Mouse (Mus musculus): Measurements from ENCODE around the gene Gm20388. TPM values are rescaled to one million over a fixed set of nuclear protein-coding genes. Genes with fewer than 3 reads are reported as not detected.

The Gm20388 gene
- polyA plus RNA-seq, 1 experiment from 2014 or later: not detected

GRCm38 (mm10) chr8:122810376-122810775, 2899.7 kb downstream of the Gm20388 start:
- Histone ChIP-seq H3K4me2 (replicated peaks) (no peak overlapping the region), H3K4me3 (no peak overlapping the region), H3K9me3 (no peaks in the 10 kb centered on the region), H3K27ac (no peak overlapping the region), H3K36me3 (peaks cover 24% of the 10 kb centered on the region), H3K27me3 (no peaks in the 10 kb centered on the region), H3K9ac (no peak overlapping the region), H3K4me1 (no peaks in the 10 kb centered on the region)
- no peak for ATAC-seq (ENCODE audit: insufficient number of reproducible peaks, insufficient read depth, low FRiP score, low TSS enrichment)
- 88% methylated on average over 8 of the region's 8 CpGs for WGBS

DNA sequence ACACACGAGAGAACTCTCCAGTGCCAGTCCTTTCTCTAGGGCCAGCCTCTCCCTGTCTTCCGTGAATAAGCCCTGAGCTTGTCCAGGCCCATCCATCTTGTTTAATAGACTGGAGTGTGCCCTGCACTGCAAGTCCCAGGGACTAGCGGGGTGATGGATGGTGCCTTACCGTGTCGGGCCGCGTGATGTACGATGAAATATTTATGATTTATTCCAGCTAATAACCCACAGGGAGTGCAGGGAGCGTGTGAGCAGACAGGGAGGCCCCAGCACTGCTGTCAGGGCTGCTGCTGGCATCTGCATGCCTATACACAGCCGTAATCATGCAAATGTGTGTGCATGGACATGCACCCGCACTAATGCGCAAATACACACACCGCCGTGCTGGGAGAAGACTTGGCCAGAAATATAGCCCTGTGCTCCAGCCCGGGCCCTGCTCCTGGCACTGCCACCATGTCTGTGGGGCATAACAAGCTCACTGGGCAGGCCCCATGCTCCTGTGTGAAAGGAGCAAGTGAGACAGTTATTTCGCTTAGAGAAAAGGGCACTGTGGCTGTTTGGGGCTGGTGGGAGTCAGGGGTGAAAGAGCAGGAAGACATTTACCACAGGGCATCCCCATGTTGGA, 2901.3 kb downstream of the Gm20388 start:
- no peaks in the 10 kb centered on the region for H3K9me3 ChIP-seq
- H3K27ac ChIP-seq: no peak overlapping the region
- no peak overlapping the region for H3K4me3 ChIP-seq
- no peaks in the 10 kb centered on the region for H3K27me3 ChIP-seq
- no peak for ATAC-seq (ENCODE audit: insufficient number of reproducible peaks, insufficient read depth, low FRiP score, low TSS enrichment)
- 92% methylated on average over 16 of the region's 16 CpGs for WGBS
- peaks cover 28% of the 10 kb centered on the region for H3K36me3 ChIP-seq
- no peak overlapping the region for H3K9ac ChIP-seq
- no peaks in the 10 kb centered on the region for H3K4me1 ChIP-seq
- no peak overlapping the region for H3K4me2 ChIP-seq (replicated peaks)

- Histone ChIP-seq H3K4me2 (replicated peaks) (no peak overlapping the region), H3K4me3 (no peak overlapping the region), H3K9ac (no peak overlapping the region), H3K36me3 (peaks cover 35% of the 10 kb centered on the region), H3K27me3 (no peaks in the 10 kb centered on the region), H3K4me1 (peaks cover 2% of the 10 kb centered on the region), H3K9me3 (no peaks in the 10 kb centered on the region), H3K27ac (no peak overlapping the region)
- 0 out of 2 replicates have a peak, but pooled peaks have one; percentile 16 for ATAC-seq (ENCODE audit: insufficient number of reproducible peaks, insufficient read depth, low FRiP score, low TSS enrichment)
- WGBS: 67% methylated on average over 14 of the region's 14 CpGs
Observed at GRCm38 (mm10) chr8:122812610-122813250, 2902.1 kb downstream of the Gm20388 start.

DNA sequence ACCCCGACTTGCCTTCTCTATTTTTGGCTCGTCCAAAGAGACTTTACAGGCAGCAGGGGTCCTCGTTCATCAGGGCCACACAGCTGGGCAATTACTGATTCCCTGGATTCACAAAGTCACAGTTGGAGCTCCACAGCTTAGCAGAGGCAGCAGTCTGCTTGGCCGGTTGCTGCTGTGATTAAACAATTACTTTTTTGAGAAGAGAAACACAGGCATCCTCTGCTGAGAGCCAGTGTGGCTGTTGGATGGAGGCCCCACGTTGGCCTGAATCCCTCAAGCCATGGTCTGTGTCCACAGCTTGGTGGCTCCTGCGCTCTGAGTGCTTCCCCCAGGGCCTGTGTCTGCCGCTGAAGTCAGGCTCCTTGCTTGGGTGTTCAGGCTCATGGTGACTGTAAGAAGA, 2904.0 kb downstream of the Gm20388 start:
- no peak overlapping the region for H3K4me3 ChIP-seq
- H3K9ac ChIP-seq: no peak overlapping the region
- H3K9me3 ChIP-seq: no peaks in the 10 kb centered on the region
- 24% methylated on average over 7 of the region's 7 CpGs for WGBS
- peaks cover 5% of the 10 kb centered on the region for H3K4me1 ChIP-seq
- no peaks in the 10 kb centered on the region for H3K27me3 ChIP-seq
- ATAC-seq (ENCODE audit: insufficient number of reproducible peaks, insufficient read depth, low FRiP score, low TSS enrichment): no peak
- H3K4me2 ChIP-seq (replicated peaks): no peak overlapping the region
- H3K27ac ChIP-seq: no peak overlapping the region
- peaks cover 35% of the 10 kb centered on the region for H3K36me3 ChIP-seq

GRCm38 (mm10) chr8:122816965-122817364, 2906.3 kb downstream of the Gm20388 start:
- Histone ChIP-seq H3K4me1 (peaks cover 5% of the 10 kb centered on the region), H3K9ac (no peak overlapping the region), H3K27ac (no peak overlapping the region), H3K4me3 (no peak overlapping the region), H3K36me3 (peaks cover 30% of the 10 kb centered on the region), H3K27me3 (no peaks in the 10 kb centered on the region), H3K9me3 (no peaks in the 10 kb centered on the region), H3K4me2 (replicated peaks) (no peak overlapping the region)
- WGBS: 89% methylated on average over 6 of the region's 6 CpGs
- no peak for ATAC-seq (ENCODE audit: insufficient number of reproducible peaks, insufficient read depth, low FRiP score, low TSS enrichment)

DNA sequence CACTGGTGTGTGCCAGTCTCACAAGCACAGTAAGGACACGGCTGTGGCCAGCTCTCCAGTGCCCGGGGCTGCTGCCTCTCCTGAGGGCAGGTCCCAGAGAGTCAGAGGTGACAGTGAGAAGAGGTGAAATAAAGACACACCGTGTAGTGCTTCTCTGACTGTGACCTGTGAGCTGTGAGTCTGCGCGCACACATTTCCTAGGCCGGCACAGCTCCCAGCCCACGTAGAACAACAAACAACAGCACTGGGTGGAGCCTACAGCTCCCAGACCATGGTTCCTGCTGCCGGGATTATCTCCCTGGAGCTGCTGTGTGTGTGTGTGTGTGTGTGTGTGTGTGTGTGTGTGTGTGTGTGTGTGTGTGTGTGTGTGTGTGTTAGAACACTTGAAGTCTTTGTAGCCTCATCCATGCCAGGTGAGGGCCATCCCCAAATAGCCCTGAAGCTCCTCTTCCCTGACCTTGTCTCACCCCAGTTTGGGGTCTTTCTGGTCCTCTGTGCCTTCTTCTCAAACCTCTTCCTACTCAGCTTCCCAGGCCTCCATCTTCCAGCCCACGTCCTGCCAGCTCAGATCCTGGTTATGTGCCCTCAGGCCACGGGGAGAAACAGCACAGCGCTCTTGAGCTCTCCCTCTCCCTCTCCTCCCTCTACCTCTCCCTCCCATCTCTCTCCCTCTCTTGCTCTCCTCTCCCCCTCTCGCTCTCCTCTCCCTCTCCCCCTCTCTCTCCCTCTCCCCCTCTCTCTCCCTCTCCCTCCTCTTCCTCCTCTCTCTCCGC, 2907.3 kb downstream of the Gm20388 start:
- no peak overlapping the region for H3K27ac ChIP-seq

DNA sequence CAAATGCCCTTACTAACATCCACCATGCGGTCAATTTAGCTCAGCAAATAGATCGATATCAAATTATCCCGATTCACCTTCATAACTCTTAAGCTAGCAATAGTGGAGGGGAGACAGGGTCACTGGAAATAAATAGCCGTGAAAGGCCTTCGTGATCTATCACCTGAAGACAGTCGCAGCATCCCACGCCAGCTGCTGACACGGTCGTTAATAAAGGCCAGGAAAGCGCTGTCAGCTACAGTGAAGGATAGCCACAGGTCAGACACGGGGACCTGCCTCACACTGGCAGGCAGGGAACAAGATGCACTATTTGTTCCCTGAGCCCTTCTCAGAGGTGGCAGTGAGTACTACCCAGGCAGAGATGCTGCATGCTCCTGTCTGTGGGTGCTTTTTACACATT, 2909.1 kb downstream of the Gm20388 start:
- H3K4me1 ChIP-seq: peaks cover 11% of the 10 kb centered on the region
- H3K9ac ChIP-seq: no peak overlapping the region
- ATAC-seq (ENCODE audit: insufficient number of reproducible peaks, insufficient read depth, low FRiP score, low TSS enrichment): no peak
- no peaks in the 10 kb centered on the region for H3K27me3 ChIP-seq
- no peak overlapping the region for H3K27ac ChIP-seq
- peaks cover 17% of the 10 kb centered on the region for H3K36me3 ChIP-seq
- WGBS: 72% methylated on average over 11 of the region's 11 CpGs
- no peak overlapping the region for H3K4me2 ChIP-seq (replicated peaks)
- no peaks in the 10 kb centered on the region for H3K9me3 ChIP-seq
- no peak overlapping the region for H3K4me3 ChIP-seq

More for the DNA sequence above, 2907.3 kb downstream of the Gm20388 start:
- H3K9ac ChIP-seq: 0 out of 2 replicates have a peak overlapping the region, but pooled peaks have one; percentile 2
- WGBS: 29% methylated on average over 13 of the region's 13 CpGs
- H3K27me3 ChIP-seq: no peaks in the 10 kb centered on the region
- no peak for ATAC-seq (ENCODE audit: insufficient number of reproducible peaks, insufficient read depth, low FRiP score, low TSS enrichment)
- H3K4me1 ChIP-seq: peaks cover 5% of the 10 kb centered on the region
- H3K36me3 ChIP-seq: peaks cover 28% of the 10 kb centered on the region
- no peak overlapping the region for H3K4me3 ChIP-seq
- no peak overlapping the region for H3K4me2 ChIP-seq (replicated peaks)
- H3K9me3 ChIP-seq: no peaks in the 10 kb centered on the region

DNA sequence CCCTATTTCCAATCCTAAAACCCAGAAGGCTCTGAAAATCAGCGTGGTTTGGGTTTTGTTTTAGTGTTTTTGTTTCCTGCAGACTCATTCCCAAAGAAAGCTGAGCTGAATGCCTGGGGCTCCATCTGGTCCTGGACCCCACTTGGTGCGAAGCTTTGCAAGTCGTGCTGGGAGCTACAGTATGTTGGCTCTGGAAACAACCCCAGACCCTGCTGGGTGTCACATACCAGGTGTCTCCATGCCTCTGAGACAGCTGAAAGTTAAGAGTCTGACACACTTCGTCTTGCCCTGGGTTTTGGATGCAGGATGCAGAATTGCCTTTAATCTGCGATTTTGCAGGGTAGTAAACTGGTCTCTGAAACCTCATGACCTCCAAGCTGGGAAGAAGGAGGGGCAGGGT, 2913.9 kb downstream of the Gm20388 start:
- 23% methylated on average over 5 of the region's 5 CpGs for WGBS
- H3K36me3 ChIP-seq: no peaks in the 10 kb centered on the region

DNA sequence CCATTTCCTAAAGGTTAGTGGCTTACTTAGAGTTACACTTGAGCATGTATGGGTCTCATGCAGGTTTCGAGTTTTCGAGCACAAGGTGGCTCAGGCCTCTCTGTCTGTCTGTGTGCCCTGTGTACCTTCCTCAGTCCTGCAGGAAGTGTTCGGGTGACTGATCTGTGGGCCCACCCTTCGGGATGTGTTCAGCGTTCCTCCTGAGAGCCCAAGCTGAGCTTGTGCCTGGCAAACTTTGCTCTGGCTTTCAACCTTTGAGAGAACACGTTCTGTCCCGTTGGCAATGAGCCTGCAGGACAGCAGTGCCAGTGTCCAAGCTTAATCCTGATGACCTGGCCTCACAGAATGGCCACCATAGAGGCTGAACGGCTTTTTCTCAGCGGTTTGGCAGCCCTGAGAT, 2914.3 kb downstream of the Gm20388 start:
- Histone ChIP-seq H3K4me3 (no peak overlapping the region), H3K27me3 (no peaks in the 10 kb centered on the region), H3K27ac (no peak overlapping the region), H3K9me3 (no peaks in the 10 kb centered on the region), H3K9ac (no peak overlapping the region), H3K4me1 (peaks cover 16% of the 10 kb centered on the region; the same call in 1 of the 2 replicates), H3K4me2 (replicated peaks) (no peak overlapping the region), H3K36me3 (no peaks in the 10 kb centered on the region)
- WGBS: 79% methylated on average over 9 of the region's 9 CpGs
- ATAC-seq (ENCODE audit: insufficient number of reproducible peaks, insufficient read depth, low FRiP score, low TSS enrichment): no peak

More for the DNA sequence above, 2913.9 kb downstream of the Gm20388 start:
- ATAC-seq (ENCODE audit: insufficient number of reproducible peaks, insufficient read depth, low FRiP score, low TSS enrichment): no peak
- H3K9ac ChIP-seq: no peak overlapping the region
- no peak overlapping the region for H3K27ac ChIP-seq
- H3K4me3 ChIP-seq: no peak overlapping the region
- no peaks in the 10 kb centered on the region for H3K27me3 ChIP-seq
- peaks cover 16% of the 10 kb centered on the region; the same call in 1 of the 2 replicates for H3K4me1 ChIP-seq
- no peak overlapping the region for H3K4me2 ChIP-seq (replicated peaks)
- H3K9me3 ChIP-seq: no peaks in the 10 kb centered on the region

GRCm38 (mm10) chr8:122825408-122825807, 2914.8 kb downstream of the Gm20388 start:
- H3K36me3 ChIP-seq: no peaks in the 10 kb centered on the region
- H3K9me3 ChIP-seq: no peaks in the 10 kb centered on the region
- H3K27ac ChIP-seq: no peak overlapping the region
- H3K27me3 ChIP-seq: no peaks in the 10 kb centered on the region
- H3K4me3 ChIP-seq: no peak overlapping the region
- 80% methylated on average over 8 of the region's 8 CpGs for WGBS
- ATAC-seq (ENCODE audit: insufficient number of reproducible peaks, insufficient read depth, low FRiP score, low TSS enrichment): no peak
- H3K4me1 ChIP-seq: peaks cover 16% of the 10 kb centered on the region; the same call in 1 of the 2 replicates
- H3K9ac ChIP-seq: no peak overlapping the region
- no peak overlapping the region for H3K4me2 ChIP-seq (replicated peaks)

DNA sequence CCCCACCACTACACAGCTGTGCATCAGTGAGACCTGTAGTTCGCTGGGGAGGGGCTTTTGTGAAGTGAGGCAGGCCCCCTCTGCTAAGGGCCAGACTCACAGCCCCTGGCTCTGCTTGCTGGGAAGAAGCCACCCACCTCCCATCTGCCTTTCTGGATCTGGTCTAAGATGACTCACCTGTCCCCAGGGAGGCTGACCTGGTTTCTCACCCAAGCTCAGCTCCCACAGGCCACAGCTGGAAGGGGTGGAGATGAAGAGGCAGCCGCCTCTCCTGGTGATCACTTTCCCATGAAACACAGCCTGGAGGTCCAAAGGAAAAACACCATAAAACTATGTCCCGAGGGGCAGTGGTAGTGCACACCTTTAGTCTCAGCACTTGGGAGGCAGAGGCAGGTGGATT, 2918.8 kb downstream of the Gm20388 start:
- H3K9ac ChIP-seq: no peak overlapping the region
- no peak for ATAC-seq (ENCODE audit: insufficient number of reproducible peaks, insufficient read depth, low FRiP score, low TSS enrichment)
- no peak overlapping the region for H3K4me2 ChIP-seq (replicated peaks)
- no peak overlapping the region for H3K27ac ChIP-seq
- no peaks in the 10 kb centered on the region for H3K27me3 ChIP-seq
- H3K4me3 ChIP-seq: no peak overlapping the region
- no peaks in the 10 kb centered on the region for H3K9me3 ChIP-seq
- peaks cover 13% of the 10 kb centered on the region; the same call in 1 of the 2 replicates for H3K4me1 ChIP-seq
- no peaks in the 10 kb centered on the region for H3K36me3 ChIP-seq
- 79% methylated on average over 3 of the region's 3 CpGs for WGBS
